Mouse (Mus musculus): Measurements from ENCODE around the gene Micu1.
"Not testable (repeated sequence)": the region's sequence is repeated elsewhere in the genome, so short reads cannot be mapped to it uniquely, and the experiment has no call there.

Gene Micu1

GRCm38 (mm10) chr10:59860684-59861083 lies 158.4 kb downstream of the Micu1 start:
- DNase-seq: no peak

GRCm38 (mm10) chr10:59861201-59861600 lies 158.9 kb downstream of the Micu1 start:
- DNase-seq: no peak

DNA sequence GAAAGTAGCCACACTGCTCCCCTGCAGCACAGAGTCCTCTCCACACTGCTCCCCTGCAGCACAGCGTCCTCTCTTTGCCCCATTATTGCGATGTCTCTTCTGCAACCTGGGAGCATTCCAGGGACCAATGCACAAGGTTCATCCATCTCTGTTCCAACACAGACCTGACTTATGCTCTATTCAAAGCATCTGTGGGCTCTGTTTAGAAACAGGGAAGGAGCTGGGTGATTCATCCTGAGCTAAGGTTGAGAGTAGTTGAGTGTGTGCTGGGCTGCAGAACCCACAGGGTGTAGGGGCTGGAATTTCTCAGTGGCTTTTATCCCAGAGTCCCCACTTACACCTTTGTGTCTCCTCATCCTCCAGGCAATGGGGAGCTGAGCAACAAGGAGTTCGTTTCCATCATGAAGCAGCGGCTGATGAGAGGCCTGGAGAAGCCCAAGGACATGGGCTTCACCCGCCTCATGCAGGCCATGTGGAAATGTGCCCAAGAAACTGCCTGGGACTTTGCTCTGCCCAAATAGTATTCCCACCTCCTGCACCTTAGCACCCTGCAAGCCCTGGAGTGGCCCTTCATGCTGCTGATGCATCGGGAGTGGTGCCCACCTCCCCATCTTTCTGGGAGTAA lies 160.7 kb downstream of the Micu1 start:
- DNase-seq: no peak

GRCm38 (mm10) chr10:59863620-59864019 lies 161.3 kb downstream of the Micu1 start:
- no peak for DNase-seq

- DNase-seq: peak; percentile 21
Observed at GRCm38 (mm10) chr10:59864232-59864875, 162.1 kb downstream of the Micu1 start.

DNA sequence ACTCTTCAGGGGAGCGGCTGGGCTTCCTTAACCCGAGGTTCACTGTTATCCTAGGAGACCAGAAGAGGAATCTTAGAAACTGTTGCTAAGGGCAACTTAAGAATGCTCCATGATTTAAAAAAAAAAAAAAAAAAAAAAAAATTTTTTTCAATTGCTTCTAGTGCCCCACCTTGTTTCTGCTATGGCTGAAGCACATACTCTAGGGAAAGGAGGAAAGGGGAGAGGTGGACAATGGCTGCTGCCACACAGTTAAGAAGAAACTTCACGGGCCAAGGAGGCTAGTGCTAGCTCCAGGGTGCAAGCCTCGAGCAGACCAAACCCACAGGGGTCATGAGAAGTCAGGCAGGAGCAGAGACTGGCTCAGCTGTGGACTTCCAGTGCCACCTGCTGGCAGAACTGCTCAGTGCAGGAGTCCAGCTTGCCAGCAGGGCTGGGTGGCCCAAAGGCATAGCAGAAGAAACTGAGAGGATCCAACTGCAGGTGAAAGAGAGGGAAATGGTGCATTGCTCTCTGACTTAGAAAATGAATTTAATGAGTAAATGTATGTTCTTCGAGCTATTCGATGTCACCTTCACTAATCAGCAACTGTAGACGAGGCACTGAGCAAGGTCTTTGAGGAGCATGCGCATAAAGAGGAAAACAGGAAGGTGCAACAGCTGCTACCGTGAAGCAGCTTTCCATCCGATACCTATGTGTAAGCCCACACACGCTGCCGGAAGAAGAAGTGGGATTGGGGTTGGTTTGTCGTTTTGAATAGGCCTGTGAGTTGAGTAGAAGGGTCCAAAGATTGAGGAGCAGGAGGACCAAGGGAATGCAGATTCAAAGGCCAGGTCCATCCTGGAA lies 162.8 kb downstream of the Micu1 start:
- DNase-seq: peak; percentile 77

GRCm38 (mm10) chr10:59868266-59868665 lies 166.0 kb downstream of the Micu1 start:
- DNase-seq: no peak

- no peak for DNase-seq
Observed at GRCm38 (mm10) chr10:59870038-59870437, 167.8 kb downstream of the Micu1 start.

DNA sequence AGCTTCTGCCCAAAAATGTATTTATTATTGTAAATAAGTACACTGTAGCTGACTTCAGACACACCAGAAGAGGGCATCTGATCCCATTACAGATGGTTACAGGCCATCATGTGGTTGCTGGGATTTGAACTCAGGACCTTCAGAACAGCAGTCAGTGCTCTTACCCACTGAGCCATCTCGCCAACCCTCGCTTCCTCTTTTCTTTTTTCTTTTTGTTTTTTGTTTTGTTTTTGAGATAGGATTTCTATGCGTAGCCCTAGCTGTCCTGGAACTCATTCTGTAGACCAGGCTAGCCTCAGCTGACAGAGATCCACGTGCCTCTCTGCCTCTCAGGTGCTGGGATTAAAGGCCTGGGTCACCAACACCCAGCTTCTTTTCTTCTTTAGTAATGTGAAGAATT lies 170.4 kb downstream of the Micu1 start:
- DNase-seq: not testable (repeated sequence)

GRCm38 (mm10) chr10:59873206-59873605 lies 170.9 kb downstream of the Micu1 start:
- DNase-seq: no peak

- no peak for DNase-seq
Observed at GRCm38 (mm10) chr10:59873613-59874012, 171.3 kb downstream of the Micu1 start.

DNA sequence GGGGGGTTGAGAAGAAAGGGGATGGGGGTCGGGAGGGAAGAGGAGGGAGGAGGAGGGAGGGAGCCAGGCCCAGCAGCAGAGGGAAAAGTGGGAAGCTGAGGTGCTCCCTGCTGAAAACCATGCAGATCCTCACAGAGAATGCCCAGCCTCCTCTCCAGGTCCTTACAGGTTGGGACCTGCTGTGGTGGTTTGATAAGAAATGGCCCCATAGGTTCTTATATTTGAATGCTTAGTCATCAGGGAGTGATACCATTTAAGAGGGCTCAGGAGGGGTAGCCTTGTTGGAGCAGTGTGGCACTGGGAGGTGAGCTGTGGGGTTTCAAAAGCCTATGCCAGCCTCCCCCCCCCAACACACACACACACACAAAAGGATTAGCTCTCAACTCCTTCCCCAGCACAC lies 173.1 kb downstream of the Micu1 start:
- no peak for DNase-seq

- DNase-seq: not testable (repeated sequence)
Observed at GRCm38 (mm10) chr10:59876698-59877097, 174.4 kb downstream of the Micu1 start.

DNA sequence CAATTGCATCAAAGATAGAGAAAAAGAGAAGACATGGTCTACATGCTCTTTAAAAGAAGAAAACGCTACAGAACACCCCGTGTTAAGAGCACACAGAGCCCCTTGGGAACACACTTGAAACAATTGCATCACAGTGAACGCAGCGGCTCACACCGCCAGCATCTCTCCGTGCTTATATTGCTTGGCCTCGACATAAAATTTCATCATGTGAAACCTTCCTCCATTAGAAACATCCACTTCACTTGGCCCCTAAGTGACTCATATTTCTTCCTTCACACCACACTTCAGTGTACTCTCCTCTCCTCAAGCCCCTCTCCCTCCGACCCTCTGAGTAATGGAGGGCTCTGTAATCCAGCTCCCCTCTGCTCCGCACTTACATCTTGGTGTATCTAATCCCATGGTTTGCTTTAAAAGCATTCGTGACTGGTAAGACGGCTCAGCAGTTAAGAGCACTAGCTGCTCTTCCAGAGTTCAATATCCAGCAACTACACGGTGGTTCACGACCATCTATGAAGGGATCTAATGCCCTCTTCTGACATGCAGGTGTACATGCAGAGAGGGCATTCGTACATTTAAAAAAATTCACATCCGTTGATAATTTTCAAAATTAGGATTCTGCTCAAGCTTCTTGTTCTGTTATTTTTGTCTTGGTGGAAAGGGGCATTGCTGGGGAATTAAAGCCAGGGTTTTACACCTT lies 175.3 kb downstream of the Micu1 start:
- no peak for DNase-seq

DNA sequence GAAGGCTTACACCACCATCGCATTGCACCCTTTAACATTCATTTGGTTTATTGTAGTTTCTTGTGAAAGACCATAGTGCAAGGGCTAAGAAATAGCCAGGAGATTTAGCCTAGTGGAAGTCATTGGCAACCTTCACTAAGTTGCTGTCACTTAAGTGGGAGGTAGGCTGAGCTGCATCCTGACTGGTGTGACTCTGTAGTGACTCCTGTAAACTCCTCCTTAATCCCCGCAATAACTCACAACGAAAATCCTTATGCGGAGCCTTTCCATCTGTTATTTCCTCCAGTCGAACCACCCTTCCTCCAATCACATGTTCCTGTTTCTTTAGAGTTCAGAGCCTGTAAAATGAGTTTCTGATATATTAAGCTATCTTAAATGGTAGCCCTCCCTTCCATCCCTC lies 176.5 kb downstream of the Micu1 start:
- DNase-seq: peak; percentile 24

DNA sequence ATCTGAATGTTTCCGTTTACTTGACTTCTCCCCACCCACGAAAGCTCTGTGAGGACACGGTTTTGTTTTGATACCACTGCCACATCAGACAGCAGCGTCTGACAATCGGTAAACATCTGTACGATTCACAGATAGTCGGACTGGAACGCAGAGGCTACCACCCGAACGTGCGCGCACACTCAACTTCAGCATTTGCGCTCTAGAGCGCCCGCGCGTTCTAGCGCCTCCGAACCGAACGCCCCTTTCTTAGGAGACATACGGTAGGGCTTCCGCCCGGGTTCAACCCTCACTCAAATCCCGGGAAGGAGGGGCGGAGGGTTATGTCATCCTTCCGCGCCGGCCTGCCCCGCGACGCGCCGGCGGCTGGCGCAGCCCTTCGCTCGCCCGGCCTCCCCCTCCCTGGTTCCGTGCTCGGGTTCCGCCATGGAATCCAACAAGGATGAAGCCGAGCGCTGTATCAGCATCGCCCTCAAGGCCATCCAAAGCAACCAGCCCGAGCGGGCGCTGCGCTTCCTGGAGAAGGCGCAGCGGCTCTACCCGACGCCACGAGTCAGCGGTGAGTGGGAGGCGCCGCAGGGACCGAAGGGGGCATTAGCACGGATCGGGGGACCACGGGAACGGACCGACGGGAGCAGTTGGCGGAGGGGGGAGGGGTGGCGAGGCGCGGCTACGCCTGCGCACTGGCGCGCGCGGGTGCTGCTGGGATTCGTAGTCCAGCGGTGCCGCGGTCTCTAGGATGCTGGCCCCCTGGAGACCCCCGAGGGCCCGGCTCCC lies 177.2 kb downstream of the Micu1 start, which contains the start of gene Dnajb12:
Gene Dnajb12 (plus strand): TSS at position 302 of the 774 bp plus-strand sequence.
- DNase-seq: peak; percentile 96

DNA sequence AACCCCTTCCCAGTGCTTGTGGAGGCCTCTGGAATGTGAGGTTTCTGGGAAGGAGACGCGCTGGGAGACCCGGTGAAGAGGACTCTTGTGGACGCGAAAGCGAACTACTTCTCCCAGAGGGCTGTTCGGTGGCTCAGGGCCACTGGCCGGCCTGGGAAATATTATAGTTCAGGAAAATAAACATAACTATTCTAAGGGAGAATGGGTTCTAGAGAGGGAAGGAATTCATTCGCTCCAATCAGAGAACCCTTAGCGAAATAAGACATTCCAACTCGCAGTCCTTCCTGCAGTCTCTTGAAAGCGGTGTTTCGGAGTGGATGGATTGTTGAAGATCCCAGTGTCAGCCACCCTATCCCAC lies 177.7 kb downstream of the Micu1 start:
- no peak for DNase-seq

GRCm38 (mm10) chr10:59880837-59881236 lies 178.6 kb downstream of the Micu1 start:
- DNase-seq: no peak

- no peak for DNase-seq
Observed at GRCm38 (mm10) chr10:59884327-59885173, 182.3 kb downstream of the Micu1 start.

DNA sequence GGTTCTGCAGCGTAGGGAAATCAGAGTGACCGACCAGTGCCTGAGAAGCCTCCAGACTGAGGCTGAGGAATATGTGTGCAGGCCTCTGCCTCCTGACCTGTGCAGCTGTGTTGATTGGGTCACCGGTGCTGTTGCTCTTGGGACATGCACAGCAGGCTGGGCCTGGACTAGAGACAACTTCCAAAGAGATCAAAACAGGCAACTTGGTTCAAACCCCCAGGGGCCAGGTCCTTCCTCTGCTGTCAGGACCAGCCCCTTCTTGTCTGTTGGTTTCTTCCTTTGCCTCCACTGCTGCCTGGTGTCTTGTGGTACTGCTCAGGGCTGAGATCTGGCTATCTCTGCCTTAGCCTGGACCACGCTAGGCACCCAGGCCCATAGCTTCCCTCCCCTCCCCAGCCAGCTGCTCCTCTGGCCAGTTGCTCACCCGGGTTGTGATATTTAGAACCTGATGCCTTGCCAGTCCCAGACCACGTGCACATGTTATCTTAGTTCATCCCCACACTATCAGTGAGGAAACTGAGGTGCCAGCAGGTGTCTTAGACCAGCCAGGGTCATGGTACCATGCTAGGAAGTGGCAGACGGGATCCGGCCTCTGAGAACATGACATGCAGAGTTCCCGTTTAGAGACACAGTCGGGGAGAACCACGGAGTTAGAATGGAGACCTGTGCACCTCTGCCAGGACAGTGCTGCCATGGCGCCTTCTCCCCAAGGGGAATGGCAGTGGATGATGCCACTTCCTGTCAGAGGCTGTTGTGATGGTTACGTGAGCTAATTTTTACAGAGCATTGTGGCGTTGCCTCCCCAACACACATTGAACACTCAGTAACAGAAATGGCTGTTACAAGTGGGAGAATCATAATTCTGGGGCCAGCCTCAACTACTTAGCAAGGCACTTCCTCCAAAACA lies 183.2 kb downstream of the Micu1 start:
- no peak for DNase-seq
